Mouse (Mus musculus) E14TG2a.4 (cell line): ENCODE results near the gene Sprr1a.
A peak's percentile ranks its signal among the peaks of the same experiment; 100 is the strongest.
"Not testable (repeated sequence)": the region's sequence is repeated elsewhere in the genome, so short reads cannot be mapped to it uniquely, and the experiment has no call there.

Experiments
- H3K27me3 ChIP-seq: 2 replicates; pipeline ENCODE4 v1.6.1; 2014; ENCODE audit warnings: low read length, control low read depth; ENCODE audit not compliant: insufficient read depth
- H3K36me3 ChIP-seq: 2 replicates; pipeline ENCODE4 v1.6.1; 2014; ENCODE audit warnings: low read length, control low read depth; ENCODE audit not compliant: insufficient read depth
- H3K4me1 ChIP-seq: replicated peaks from 2 replicates; pipeline ENCODE4 v1.6.1; 2014; ENCODE audit warnings: low read depth, low read length, control low read depth
- H3K4me3 ChIP-seq: replicated peaks from 2 replicates; pipeline ENCODE4 v1.5.1; 2014; ENCODE audit warnings: mild to moderate bottlenecking, low read length
- H3K9me3 ChIP-seq: 2 replicates; pipeline ENCODE4 v1.6.1; 2014; ENCODE audit warnings: low read length, control low read depth
- CTCF ChIP-seq: conservative IDR thresholded peaks from 2 replicates; pipeline ENCODE4 v1.5.1; 2014; ENCODE audit warnings: low read length
- NANOG ChIP-seq: IDR thresholded peaks from 2 replicates; pipeline ENCODE4 v1.6.1; 2014; ENCODE audit warnings: borderline replicate concordance, low read length, mixed read lengths
- POU5F1 ChIP-seq: IDR thresholded peaks from 2 replicates; pipeline ENCODE4 v1.6.1; 2014; ENCODE audit warnings: low read length, borderline replicate concordance

The Sprr1a gene

DNA sequence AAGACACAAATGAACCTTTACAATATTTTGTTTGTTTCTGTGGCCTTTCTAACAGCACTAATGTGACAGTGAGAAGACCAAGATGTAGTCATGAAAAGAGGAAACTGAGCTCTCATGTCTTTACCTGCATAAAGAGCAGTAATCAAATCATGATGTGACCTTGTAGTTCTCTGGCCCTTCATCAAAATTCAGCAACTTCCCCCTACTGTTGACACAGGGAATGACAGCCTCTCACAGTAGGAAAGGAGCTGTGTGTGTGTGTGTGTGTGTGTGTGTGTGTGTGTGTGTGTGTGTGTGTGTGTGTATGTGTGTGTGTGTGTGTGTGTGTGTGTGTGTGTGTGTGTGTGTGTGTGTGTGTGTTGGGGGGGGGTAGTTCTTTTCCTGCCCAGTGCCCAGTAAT lies 4.4 kb downstream of the Sprr1a start:
- not testable (repeated sequence) for H3K9me3 ChIP-seq, H3K27me3 ChIP-seq, H3K4me3 ChIP-seq, H3K4me1 ChIP-seq, H3K36me3 ChIP-seq
- peak; percentile 31 for TF ChIP-seq CTCF

DNA sequence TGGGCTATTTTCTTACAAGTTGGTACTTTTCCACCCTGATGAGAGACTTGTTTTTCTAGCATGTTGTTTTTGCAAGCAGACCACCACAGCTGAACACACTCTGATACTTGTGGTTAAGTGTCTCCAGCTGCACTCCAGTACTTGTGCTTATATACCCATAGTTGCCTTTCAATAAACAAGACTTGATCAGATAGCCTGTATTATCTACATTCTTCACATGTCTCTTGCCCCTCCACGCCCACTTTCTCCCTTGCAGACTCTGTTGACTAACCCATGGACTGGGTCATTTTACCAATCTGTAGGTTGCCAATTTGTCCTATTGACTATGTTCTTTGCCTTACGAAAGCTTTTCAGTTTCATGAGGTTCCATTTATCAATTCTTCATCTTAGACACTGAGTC lies 15.6 kb downstream of the Sprr1a start:
- H3K27me3 ChIP-seq, result no peaks in the 10 kb centered on the region
- no peak overlapping the region for H3K4me3 ChIP-seq
- no peaks in the 10 kb centered on the region for H3K4me1 ChIP-seq
- H3K36me3 ChIP-seq, result no peaks in the 10 kb centered on the region
- no peaks in the 10 kb centered on the region for H3K9me3 ChIP-seq
- TF ChIP-seq POU5F1 (no peak), NANOG (no peak), CTCF (no peak)

DNA sequence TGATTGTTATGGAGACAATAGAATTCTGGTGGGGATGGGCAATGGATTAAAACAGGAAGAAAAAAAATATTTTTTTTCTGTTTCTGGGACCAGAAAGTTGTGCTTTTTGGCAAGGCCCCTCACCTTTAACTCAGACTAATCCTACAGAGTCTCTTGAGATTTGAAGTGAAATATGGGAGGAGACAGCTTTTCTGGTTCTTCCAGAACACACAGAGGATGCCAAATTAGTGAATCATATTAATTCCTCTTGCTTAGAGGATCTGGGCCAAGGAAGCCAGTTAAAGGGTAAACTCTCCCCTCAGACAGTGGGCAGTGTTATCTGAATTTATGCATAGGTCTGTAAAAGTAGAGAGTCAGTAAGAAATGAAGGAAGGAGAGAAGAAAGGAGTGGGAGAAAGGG lies 18.3 kb downstream of the Sprr1a start:
- Histone ChIP-seq H3K4me3 (no peak overlapping the region), H3K4me1 (no peaks in the 10 kb centered on the region), H3K36me3 (no peaks in the 10 kb centered on the region), H3K9me3 (no peaks in the 10 kb centered on the region), H3K27me3 (no peaks in the 10 kb centered on the region)
- TF ChIP-seq POU5F1 (no peak), CTCF (no peak), NANOG (no peak)

DNA sequence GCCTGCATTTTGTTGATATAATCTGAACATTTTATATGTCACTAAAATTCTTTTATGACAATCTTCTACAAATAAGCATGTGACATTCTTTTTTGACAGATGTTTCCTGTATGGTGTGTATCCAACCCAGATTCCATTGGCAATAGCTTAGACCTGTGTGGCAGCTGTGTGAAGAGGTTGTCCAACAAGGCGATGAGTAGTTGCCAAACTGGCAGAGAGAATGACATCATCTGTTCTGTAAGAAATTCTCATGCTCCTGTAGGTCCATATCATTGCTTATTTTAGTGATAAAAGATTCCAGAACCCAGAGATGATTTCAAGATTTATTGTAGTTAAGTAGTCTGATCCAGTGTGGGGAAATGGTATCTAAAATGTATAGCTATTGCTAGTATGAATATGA lies 19.1 kb downstream of the Sprr1a start:
- Histone ChIP-seq H3K4me3 (no peak overlapping the region), H3K4me1 (no peaks in the 10 kb centered on the region), H3K27me3 (no peaks in the 10 kb centered on the region), H3K36me3 (no peaks in the 10 kb centered on the region), H3K9me3 (no peaks in the 10 kb centered on the region)
- no peak for TF ChIP-seq NANOG
- no peak for TF ChIP-seq POU5F1
- no peak for TF ChIP-seq CTCF

DNA sequence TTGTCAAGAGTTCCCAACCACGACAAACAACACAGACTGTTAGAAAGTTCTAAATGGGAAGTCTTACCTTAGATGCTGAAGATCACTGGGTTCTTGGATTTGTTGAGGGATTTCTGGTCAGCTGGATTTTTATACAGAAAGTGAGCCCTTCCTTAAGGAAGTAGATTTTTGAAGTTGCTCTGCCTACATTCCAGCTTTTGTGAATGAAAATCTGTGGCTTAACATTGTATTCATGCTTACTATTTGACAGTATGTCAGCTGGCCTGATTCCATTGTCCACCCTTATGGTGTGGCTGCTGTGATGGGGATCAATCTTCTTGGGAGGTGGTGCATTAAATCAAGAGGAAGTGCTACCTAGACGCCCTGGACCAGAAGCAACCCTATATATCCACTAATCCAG lies 27.1 kb downstream of the Sprr1a start, which contains the start of gene Sprr3:
TSS of gene Sprr3 (minus strand) at position 101 of the 400 bp plus-strand sequence.
- H3K36me3 ChIP-seq, result no peaks in the 10 kb centered on the region
- TF ChIP-seq CTCF (no peak), NANOG (no peak), POU5F1 (no peak)
- H3K4me1 ChIP-seq, result no peaks in the 10 kb centered on the region
- H3K4me3 ChIP-seq, result no peak within 1 kb of the TSS
- H3K27me3 ChIP-seq, result no peaks in the 10 kb centered on the region
- H3K9me3 ChIP-seq, result no peaks in the 10 kb centered on the region

DNA sequence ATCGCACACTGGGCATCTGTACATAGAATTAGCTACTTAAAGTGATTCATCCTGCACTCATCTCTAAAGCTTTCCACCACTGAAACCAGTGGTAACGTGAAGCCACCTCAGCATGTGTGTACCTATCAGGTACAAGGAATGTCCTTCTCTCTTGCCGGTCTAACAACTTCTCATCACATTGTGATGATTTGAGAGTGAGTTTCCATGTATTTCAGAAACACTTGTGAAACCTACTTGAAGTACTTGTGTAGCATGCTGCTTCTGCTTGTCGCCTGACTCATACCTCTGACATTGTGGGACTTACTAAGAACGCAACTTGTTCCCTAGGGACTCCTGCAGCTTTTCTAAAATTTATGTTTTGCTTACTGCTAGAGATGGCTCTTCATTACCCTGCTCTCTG lies 30.5 kb downstream of the Sprr1a start:
- Histone ChIP-seq H3K36me3 (no peaks in the 10 kb centered on the region), H3K4me1 (no peaks in the 10 kb centered on the region), H3K9me3 (no peaks in the 10 kb centered on the region), H3K4me3 (no peak overlapping the region), H3K27me3 (no peaks in the 10 kb centered on the region)
- no peak for TF ChIP-seq POU5F1
- TF ChIP-seq CTCF, result no peak
- no peak for TF ChIP-seq NANOG

DNA sequence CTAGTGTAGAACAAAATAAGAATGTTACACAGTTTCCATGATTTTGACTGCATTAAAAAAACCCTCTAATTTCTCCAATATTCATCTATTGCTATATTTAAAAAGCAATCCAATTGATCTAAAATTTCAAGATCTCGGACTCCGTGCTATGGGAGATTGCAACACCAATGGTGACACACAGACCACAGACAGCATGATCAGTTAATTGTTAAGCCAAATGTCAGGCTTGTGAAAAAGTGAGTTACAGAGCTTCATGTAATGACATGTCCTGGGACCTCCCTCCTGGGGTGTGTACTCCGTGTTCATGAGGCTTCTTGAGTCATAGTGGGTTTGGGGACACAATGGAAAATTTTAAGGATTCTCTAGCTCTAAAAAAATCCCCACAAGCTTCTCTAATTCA lies 45.5 kb downstream of the Sprr1a start:
- no peak overlapping the region for H3K4me3 ChIP-seq
- H3K36me3 ChIP-seq, result no peaks in the 10 kb centered on the region
- no peaks in the 10 kb centered on the region for H3K27me3 ChIP-seq
- no peaks in the 10 kb centered on the region for H3K4me1 ChIP-seq
- H3K9me3 ChIP-seq, result no peaks in the 10 kb centered on the region
- TF ChIP-seq NANOG (no peak), CTCF (no peak), POU5F1 (no peak)

DNA sequence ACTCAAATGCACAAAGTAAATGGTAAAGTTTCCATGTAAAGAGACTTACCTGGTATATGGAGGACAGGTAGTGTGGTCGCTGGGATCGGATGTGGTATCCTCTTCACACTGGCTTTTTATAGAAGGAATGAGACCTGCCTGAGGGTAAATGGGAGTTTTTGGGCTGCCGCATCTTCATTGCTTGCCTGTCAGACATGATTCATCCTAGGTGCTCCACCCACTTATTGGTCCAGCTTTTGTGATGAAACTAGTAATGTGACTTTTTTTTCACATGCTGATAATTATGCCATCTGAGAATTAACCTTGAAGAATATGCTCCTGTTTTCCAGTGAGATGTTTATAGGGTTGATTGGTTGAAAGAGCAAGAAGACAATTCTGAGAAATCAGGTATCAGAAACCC lies 47.0 kb downstream of the Sprr1a start, which contains the start of gene Sprr1b:
TSS of gene Sprr1b (minus strand) at position 101 of the 400 bp plus-strand sequence.
- Histone ChIP-seq H3K4me1 (no peaks in the 10 kb centered on the region), H3K9me3 (no peaks in the 10 kb centered on the region), H3K27me3 (no peaks in the 10 kb centered on the region), H3K36me3 (no peaks in the 10 kb centered on the region), H3K4me3 (no peak within 1 kb of the TSS)
- no peak for TF ChIP-seq POU5F1
- no peak for TF ChIP-seq NANOG
- TF ChIP-seq CTCF, result no peak
